Mouse (Mus musculus) layer of hippocampus, postnatal 10 days (tissue): ENCODE measurements around the gene Map6d1. TPM values are rescaled to one million over a fixed set of nuclear protein-coding genes. Genes with fewer than 3 reads are reported as not detected.

ENCODE experiments used
- DNase-seq, 2 experiments: peaks; one replicate each; pipeline ENCODE4 v3.0.0; 2021; ENCODE audit warnings: low spot score in 2 of 2
- total RNA-seq, 2 experiments: library from RNA; stranded (reverse); gene quantifications; 2 replicates each; pipeline ENCODE4 v1.2.3; 2021

Gene Map6d1
- total RNA-seq, 2 experiments from 2014 or later, result 15.9 to 16.6 TPM

DNA sequence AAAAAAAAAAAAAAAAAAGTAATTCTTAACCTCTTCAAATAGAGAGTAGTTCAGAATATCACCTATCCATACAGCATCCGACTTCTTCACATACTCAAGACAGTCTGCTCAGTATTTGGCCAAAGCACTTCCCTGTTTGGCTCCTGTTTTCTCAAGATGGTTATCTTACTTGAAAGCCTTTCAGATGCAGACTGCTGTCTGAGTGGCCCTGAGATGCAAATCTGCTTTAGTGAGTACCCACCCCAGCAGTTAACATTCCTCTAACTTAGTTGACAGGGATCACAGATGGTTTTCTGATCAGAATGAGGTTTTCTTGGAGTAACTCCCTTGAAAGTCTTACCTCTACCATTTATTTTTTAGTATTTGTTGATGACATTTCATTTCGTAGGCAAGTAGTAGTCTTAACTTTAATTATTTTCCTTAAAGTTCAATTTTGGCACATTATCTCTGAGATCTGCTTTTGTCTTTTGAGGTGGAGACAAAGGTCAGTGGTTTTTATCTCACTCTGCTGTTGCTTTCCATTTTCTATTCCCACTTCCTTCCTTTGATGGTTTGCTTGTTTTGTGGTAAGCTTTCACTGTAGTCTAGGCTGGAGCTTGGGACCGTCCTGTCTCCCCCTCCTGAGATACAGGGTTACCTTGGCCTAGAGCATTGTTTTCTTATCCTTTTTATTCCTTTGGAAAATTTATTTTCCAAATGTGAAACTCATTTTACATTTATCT lies 49.8 kb downstream of the Map6d1 start:
- DNase-seq, result no peak

DNA sequence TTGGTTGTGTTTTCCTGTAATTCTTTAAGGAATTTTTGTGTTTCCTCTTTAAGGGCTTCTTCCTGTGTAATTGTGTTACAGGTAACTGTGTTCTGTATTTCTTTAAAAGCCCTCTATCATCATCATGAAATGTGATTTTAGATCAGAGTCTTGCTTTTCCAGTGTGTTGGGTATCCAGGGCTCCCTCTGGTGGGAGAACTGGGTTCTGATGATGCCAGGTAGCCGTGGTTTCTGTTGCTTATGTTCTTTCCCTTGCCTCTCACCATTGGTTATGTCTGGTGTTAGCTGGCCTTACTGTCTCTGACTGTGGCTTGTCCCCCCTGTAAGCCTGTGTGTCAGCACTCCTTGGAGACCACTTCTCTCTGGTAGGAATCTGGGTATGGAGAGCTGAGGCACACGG lies 55.8 kb downstream of the Map6d1 start:
- peak; percentile 21 to 38 for DNase-seq

Other genes with a start within 250 kb of the Map6d1 start
- 10 to 100 TPM; 70.4 to 77.8 TPM for gene Klhl24, start 143.8 kb downstream of the Map6d1 start, total RNA-seq
- gene Yeats2, start 100.3 kb downstream of the Map6d1 start, total RNA-seq, result 10 to 100 TPM; 48.9 to 56.3 TPM
- 10 to 100 TPM; 66.1 to 71.4 TPM for gene Parl, start 61.0 kb upstream of the Map6d1 start, total RNA-seq
- not detected for gene Cyp2ab1, start 84.0 kb upstream of the Map6d1 start, total RNA-seq
- 100 to 1,000 TPM; 149 to 202 TPM for gene Abcc5, start 185.0 kb upstream of the Map6d1 start, total RNA-seq